Mouse (Mus musculus): ENCODE results near the gene Rnf151. TPM values are rescaled to one million over a fixed set of nuclear protein-coding genes. Genes with fewer than 3 reads are reported as not detected.

The Rnf151 gene
- not detected in 2 replicates for polyA plus RNA-seq (2012; ENCODE audit: insufficient read depth, insufficient read length, missing spikeins)

DNA sequence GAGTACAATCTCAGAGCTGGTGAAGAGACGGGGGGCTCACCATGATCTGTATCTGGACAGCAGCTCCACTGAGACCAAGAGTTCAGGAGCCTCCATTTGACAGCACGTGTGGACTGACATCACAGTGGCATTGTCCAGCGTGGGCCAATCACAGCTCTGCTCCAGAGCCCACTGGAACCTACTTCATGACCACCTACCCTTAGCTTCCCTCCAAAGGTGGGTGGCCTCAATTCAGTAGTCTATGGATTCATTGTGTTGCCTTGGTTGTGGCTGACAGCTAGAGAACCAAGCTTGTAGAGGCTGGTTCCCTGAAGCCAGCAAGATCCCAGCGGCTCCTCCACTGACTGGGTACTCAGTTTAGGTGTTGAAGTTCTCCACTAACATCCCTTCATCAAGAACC is at the start of gene Rnf151, which contains the start of gene Rps2:
Gene Rnf151 (minus strand): TSS at position 121 of the 400 bp plus-strand sequence.
Gene Rps2 (plus strand): TSS at position 174 of the 400 bp plus-strand sequence.
- peak within 1 kb of the TSS; percentile 97 for H3K4me3 ChIP-seq (ENCODE audit: insufficient read depth, low read depth, low read length)
- no peak within 1 kb of the TSS for H3K27ac ChIP-seq (replicated peaks; ENCODE audit: low read depth, low read length)
- 0 out of 2 replicates have a peak, but pooled peaks cover 2% of the 10 kb centered on the region for H3K4me1 ChIP-seq (ENCODE audit: control insufficient read depth, insufficient read depth, insufficient read length, low read length)

GRCm38 (mm10) chr17:24766266-24766875 is 48.5 kb upstream of the Rnf151 start:
- Histone ChIP-seq H3K27ac (replicated peaks; ENCODE audit: low read depth, low read length) (no peak overlapping the region), H3K4me3 (ENCODE audit: insufficient read depth, low read depth, low read length) (no peak overlapping the region)

GRCm38 (mm10) chr17:24765016-24765905 is 47.4 kb upstream of the Rnf151 start:
- no peaks in the 10 kb centered on the region for H3K4me1 ChIP-seq (ENCODE audit: control insufficient read depth, insufficient read depth, insufficient read length, low read length)
- H3K27ac ChIP-seq (replicated peaks; ENCODE audit: low read depth, low read length), result no peak overlapping the region
- no peak overlapping the region for H3K4me3 ChIP-seq (ENCODE audit: insufficient read depth, low read depth, low read length)

More at GRCm38 (mm10) chr17:24766266-24766875, 48.5 kb upstream of the Rnf151 start:
- no peaks in the 10 kb centered on the region for H3K4me1 ChIP-seq (ENCODE audit: control insufficient read depth, insufficient read depth, insufficient read length, low read length)

DNA sequence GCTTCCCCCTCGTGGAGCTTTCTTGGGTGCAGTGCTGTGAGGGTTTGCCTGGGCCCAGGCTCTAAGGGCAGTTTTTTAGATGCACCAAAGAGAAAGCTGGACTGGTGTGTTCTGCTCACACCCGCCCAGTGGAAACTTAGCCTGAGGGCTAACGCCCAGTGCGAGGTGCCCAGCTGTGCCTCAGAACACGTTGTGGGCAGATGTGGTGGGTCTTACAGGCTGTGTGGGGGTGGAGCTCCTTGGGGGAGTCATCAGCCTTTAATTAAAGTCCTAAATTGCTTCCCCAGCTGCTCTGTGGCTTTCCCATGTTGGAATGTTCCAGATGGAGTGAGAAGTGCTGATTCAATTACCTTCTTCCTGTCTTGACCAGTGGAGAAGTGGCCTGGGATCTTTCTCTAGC is 43.3 kb upstream of the Rnf151 start:
- Histone ChIP-seq H3K27ac (replicated peaks; ENCODE audit: low read depth, low read length) (no peak overlapping the region), H3K4me3 (ENCODE audit: insufficient read depth, low read depth, low read length) (no peak overlapping the region), H3K4me1 (ENCODE audit: control insufficient read depth, insufficient read depth, insufficient read length, low read length) (no peaks in the 10 kb centered on the region)

DNA sequence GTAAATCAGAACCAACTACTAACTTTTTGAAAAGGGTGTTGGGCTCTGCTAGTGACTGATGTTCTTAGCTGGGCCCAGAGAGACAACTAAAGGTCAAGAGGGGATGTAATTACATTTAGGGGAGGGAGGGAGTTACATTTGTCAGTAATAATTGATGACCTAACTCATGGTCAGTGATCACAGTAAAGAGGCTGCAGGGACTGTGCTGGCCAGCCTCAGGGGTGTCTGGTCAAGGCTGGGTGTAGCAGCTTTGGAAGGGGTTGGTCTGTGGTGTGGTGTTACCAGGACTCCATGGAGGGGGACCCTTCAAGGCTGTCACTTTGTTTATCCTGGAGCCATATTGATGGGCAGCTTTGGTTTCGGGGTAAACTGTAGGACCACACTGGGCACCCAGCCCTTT is 39.5 kb upstream of the Rnf151 start:
- no peak overlapping the region for H3K4me3 ChIP-seq (ENCODE audit: insufficient read depth, low read depth, low read length)
- H3K4me1 ChIP-seq (ENCODE audit: control insufficient read depth, insufficient read depth, insufficient read length, low read length), result no peaks in the 10 kb centered on the region
- no peak overlapping the region for H3K27ac ChIP-seq (replicated peaks; ENCODE audit: low read depth, low read length)

DNA sequence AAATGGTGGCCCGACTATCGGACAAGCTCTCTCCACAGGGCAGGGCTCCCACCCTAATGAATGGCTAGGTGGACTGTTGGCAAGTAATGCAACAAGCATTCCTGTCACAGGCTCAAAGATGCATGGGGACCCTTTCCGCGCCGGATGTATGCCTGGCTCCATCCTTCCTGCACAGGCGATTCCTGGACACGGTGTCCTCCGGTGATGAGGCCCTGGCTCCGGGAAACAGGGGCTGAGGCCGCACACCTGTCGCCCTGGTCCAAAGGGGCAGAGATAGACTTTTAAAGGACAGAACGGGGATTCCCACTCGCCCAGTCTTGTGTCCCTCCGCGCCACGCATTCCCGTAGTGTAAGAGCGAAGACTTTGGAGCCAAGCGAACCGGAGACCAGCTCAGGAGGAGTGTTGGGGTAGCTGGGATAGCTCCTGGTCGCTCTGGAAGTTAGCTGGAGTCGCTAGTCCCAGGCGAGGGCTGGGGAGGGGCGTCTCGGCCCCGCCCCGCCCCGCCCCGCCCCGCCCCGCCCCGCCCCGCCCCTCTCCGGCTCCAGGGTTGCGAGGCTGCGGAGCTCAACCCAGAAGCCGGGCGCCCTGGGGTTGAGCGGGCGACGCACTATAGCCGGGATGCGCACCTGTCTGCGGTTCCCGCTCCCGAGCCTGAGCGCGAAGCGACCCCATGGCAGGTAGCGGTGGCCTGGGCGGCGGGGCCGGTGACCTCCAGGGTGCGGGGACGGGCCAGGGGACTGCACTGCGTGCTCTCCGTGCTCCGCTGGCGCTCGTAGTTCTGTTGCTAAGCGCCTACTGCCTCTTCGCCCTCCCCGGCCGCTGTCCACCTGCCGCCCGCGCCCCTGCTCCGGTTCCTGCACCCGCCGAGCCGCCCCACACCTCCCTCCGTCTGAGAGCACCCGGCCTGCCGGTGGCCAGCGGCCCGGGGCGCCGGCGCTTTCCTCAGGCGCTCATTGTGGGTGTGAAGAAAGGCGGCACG is 34.8 kb upstream of the Rnf151 start, which contains the start of gene Hs3st6:
Gene Hs3st6 (plus strand): TSS at position 574 of the 980 bp plus-strand sequence.
- Histone ChIP-seq H3K4me3 (ENCODE audit: insufficient read depth, low read depth, low read length) (peak within 1 kb of the TSS; percentile 63), H3K27ac (replicated peaks; ENCODE audit: low read depth, low read length) (no peak within 1 kb of the TSS), H3K4me1 (ENCODE audit: control insufficient read depth, insufficient read depth, insufficient read length, low read length) (peaks cover 2% of the 10 kb centered on the region; the same call in 1 of the 2 replicates)

- no peak overlapping the region for H3K27ac ChIP-seq (replicated peaks; ENCODE audit: low read depth, low read length)
- H3K4me3 ChIP-seq (ENCODE audit: insufficient read depth, low read depth, low read length), result no peak overlapping the region
- peaks cover 2% of the 10 kb centered on the region; the same call in 1 of the 2 replicates for H3K4me1 ChIP-seq (ENCODE audit: control insufficient read depth, insufficient read depth, insufficient read length, low read length)
These were observed 33.7 kb upstream of the Rnf151 start for GRCm38 (mm10) chr17:24751528-24751927.

- Histone ChIP-seq H3K4me1 (ENCODE audit: control insufficient read depth, insufficient read depth, insufficient read length, low read length) (peaks cover 4% of the 10 kb centered on the region), H3K4me3 (ENCODE audit: insufficient read depth, low read depth, low read length) (no peak overlapping the region), H3K27ac (replicated peaks; ENCODE audit: low read depth, low read length) (no peak overlapping the region)
These were observed 29.1 kb upstream of the Rnf151 start for GRCm38 (mm10) chr17:24746986-24747385.

DNA sequence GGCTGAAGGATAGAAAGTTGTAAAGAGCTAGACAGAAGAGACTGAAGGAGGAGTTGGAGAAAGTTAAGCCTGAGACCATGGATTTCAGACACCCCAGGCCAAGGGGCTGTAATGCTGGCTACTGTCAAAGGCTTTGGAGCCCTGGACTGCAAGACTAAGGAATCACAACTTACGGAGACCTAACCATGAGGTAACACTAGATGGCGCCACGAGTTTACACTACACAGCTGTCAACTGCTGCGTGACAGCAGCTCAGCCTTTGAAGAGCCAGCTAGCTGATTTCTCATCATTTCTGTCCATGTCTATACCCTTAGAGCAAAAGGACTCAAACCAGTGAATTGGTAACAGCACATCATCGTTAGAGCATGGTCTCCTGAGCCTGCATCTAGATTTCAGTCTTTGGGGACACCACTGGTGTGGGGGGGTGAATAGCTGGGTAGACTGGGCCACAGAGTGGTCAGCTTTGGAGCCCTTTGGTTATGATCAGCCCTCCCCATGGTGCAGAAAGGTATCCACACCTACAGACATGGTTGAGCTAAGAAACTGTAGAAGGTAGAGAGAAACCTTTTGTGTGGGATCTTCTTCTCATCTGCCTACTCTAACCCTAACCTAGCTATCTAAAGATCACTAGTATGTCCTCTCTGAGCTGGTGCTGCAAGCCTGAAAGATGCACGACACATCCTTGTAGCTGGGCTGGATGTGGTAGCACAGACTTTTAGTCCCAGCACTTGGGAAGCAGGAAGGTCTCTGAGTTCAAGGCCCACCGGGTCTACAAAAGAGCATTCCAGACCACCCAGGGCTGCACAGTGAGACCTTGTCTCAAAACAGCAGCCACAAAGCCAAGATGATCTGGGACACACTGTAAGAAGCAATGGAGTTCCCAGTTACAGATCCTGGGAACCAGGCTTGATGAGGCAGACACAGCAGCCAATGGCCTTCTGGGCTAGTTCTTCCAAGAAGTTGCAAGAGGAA is 27.9 kb upstream of the Rnf151 start:
- peaks cover 4% of the 10 kb centered on the region for H3K4me1 ChIP-seq (ENCODE audit: control insufficient read depth, insufficient read depth, insufficient read length, low read length)
- H3K27ac ChIP-seq (replicated peaks; ENCODE audit: low read depth, low read length), result no peak overlapping the region
- H3K4me3 ChIP-seq (ENCODE audit: insufficient read depth, low read depth, low read length), result no peak overlapping the region

DNA sequence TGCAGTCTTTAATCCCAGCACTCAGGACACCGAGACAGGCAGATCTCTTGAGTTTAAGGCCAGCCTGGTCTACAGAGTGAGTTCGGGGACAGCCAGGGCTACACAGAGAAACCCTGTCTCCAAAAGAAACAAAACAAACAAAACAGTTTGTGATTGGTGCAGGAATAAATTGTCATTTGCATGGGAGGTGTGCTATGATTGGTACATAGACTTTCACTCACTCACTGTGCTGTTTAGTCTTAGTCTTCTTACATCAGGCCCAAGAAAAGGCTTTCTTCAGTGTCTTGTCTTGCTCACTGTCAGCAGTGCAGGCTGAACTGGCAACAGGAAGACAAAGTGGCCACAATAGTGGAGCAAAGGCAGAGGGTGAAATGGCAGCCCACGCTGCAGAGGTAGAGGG is 26.5 kb upstream of the Rnf151 start:
- peaks cover 4% of the 10 kb centered on the region for H3K4me1 ChIP-seq (ENCODE audit: control insufficient read depth, insufficient read depth, insufficient read length, low read length)
- no peak overlapping the region for H3K4me3 ChIP-seq (ENCODE audit: insufficient read depth, low read depth, low read length)
- no peak overlapping the region for H3K27ac ChIP-seq (replicated peaks; ENCODE audit: low read depth, low read length)

GRCm38 (mm10) chr17:24743896-24744295 is 26.0 kb upstream of the Rnf151 start:
- Histone ChIP-seq H3K4me1 (ENCODE audit: control insufficient read depth, insufficient read depth, insufficient read length, low read length) (peaks cover 4% of the 10 kb centered on the region), H3K4me3 (ENCODE audit: insufficient read depth, low read depth, low read length) (no peak overlapping the region), H3K27ac (replicated peaks; ENCODE audit: low read depth, low read length) (no peak overlapping the region)

DNA sequence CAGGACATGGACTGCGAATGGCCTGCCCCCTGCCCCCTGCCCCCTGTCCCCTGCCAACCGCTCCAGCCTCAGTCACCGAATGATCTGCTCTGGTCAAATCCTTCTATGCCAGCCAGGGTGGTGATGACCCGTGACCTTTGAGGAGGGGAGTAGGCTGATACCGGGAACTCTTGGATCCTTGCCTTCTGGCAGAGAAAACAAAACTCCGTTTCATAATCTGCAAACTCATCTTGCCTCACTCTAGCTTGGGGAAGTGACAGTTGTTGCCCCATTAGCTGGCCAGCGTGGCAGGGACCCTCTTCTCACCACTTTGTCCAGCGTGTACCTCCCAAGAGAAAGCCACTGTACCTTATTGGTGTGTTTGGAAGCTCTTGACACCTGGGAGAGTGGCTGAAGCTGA is 24.4 kb upstream of the Rnf151 start:
- no peak overlapping the region for H3K27ac ChIP-seq (replicated peaks; ENCODE audit: low read depth, low read length)
- H3K4me1 ChIP-seq (ENCODE audit: control insufficient read depth, insufficient read depth, insufficient read length, low read length), result peaks cover 12% of the 10 kb centered on the region
- H3K4me3 ChIP-seq (ENCODE audit: insufficient read depth, low read depth, low read length), result no peak overlapping the region

- Histone ChIP-seq H3K4me3 (ENCODE audit: insufficient read depth, low read depth, low read length) (no peak overlapping the region), H3K4me1 (ENCODE audit: control insufficient read depth, insufficient read depth, insufficient read length, low read length) (peaks cover 14% of the 10 kb centered on the region), H3K27ac (replicated peaks; ENCODE audit: low read depth, low read length) (no peak overlapping the region)
These were observed 22.1 kb upstream of the Rnf151 start for GRCm38 (mm10) chr17:24739926-24740325.

- Histone ChIP-seq H3K4me3 (ENCODE audit: insufficient read depth, low read depth, low read length) (no peak overlapping the region), H3K4me1 (ENCODE audit: control insufficient read depth, insufficient read depth, insufficient read length, low read length) (peaks cover 14% of the 10 kb centered on the region), H3K27ac (replicated peaks; ENCODE audit: low read depth, low read length) (no peak overlapping the region)
These were observed 20.4 kb upstream of the Rnf151 start for GRCm38 (mm10) chr17:24738238-24738637.
